Mouse (Mus musculus) cortical plate, adult 2 months (tissue): ENCODE results near the gene Dab2ip. TPM values are rescaled to one million over a fixed set of nuclear protein-coding genes. Genes with fewer than 3 reads are reported as not detected.
A peak's percentile ranks its signal among the peaks of the same experiment; 100 is the strongest.

ENCODE experiments used
- H3K27ac ChIP-seq: fragments of 200-500 bp; 2 replicates; pipeline ENCODE4 v1.5.1; 2012; ENCODE audit warnings: low read length, control low read depth, inconsistent platforms; ENCODE audit not compliant: insufficient read depth
- H3K4me1 ChIP-seq: fragments of 200-500 bp; 2 replicates; pipeline ENCODE4 v1.6.1; 2011; ENCODE audit warnings: low read length; ENCODE audit not compliant: control insufficient read depth, insufficient read depth
- H3K4me3 ChIP-seq: fragments of 200-500 bp; 2 replicates; pipeline ENCODE4 v1.5.1; 2011; ENCODE audit warnings: mild to moderate bottlenecking, low read length, control low read depth; ENCODE audit not compliant: insufficient read depth
- CTCF ChIP-seq: fragments of 200-500 bp; IDR thresholded peaks from 2 replicates; pipeline ENCODE4 v1.5.1; 2011; ENCODE audit warnings: mild to moderate bottlenecking, control low read depth, low read length; ENCODE audit not compliant: insufficient read depth; ENCODE audit errors: extremely low read depth
- POLR2A ChIP-seq: fragments of 200-500 bp; IDR thresholded peaks from 2 replicates; pipeline ENCODE4 v1.6.1; 2011; ENCODE audit warnings: mild to moderate bottlenecking, low read length, control low read depth; ENCODE audit not compliant: insufficient read depth; ENCODE audit errors: extremely low read depth
- polyA plus RNA-seq: library from polyadenylated mRNA; depleted of rRNA; stranded (reverse); fragments of >200 nt; gene quantifications from 2 replicates; pipeline ENCODE4 v1.2.3, GENCODE M21; 2012

Gene Dab2ip
- polyA plus RNA-seq, 1 experiment, result 114 TPM

GRCm38 (mm10) chr2:35713460-35713859, 155.4 kb downstream of the Dab2ip start:
- Histone ChIP-seq H3K4me3 (no peak overlapping the region), H3K4me1 (0 out of 2 replicates have a peak, but pooled peaks cover 3% of the 10 kb centered on the region), H3K27ac (no peak overlapping the region)
- TF ChIP-seq POLR2A (no peak), CTCF (no peak)

DNA sequence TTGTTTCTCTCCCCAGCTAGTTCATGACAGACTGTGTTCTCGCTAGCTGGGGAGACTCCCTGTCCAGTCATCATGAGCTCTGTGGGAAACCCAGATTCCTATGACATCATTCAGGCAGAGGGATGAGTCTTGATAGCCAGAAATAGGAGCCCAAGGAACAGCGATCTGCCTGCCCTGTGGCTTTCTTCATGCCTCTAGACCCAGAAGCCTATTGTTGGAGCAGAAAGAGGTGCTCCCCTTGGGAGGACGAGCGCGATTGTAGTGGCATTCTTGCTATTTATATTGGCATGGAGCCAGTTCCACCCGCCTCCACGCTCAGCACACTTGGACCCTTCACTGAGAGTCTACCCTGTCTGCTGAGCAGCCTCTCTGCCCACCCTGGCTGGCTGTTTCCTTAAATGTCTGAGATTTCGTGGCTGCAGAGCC, 156.7 kb downstream of the Dab2ip start:
- H3K4me1 ChIP-seq, result 0 out of 2 replicates have a peak, but pooled peaks cover 3% of the 10 kb centered on the region
- no peak overlapping the region for H3K4me3 ChIP-seq
- peak overlapping the region; percentile 14; the same call in 1 of the 2 replicates for H3K27ac ChIP-seq
- TF ChIP-seq CTCF (no peak), POLR2A (no peak)

- TF ChIP-seq CTCF (no peak), POLR2A (no peak)
- Histone ChIP-seq H3K4me1 (0 out of 2 replicates have a peak, but pooled peaks cover 3% of the 10 kb centered on the region), H3K27ac (peak overlapping the region; percentile 14; the same call in 1 of the 2 replicates), H3K4me3 (no peak overlapping the region)
Observed at GRCm38 (mm10) chr2:35715485-35715884, 157.4 kb downstream of the Dab2ip start.

DNA sequence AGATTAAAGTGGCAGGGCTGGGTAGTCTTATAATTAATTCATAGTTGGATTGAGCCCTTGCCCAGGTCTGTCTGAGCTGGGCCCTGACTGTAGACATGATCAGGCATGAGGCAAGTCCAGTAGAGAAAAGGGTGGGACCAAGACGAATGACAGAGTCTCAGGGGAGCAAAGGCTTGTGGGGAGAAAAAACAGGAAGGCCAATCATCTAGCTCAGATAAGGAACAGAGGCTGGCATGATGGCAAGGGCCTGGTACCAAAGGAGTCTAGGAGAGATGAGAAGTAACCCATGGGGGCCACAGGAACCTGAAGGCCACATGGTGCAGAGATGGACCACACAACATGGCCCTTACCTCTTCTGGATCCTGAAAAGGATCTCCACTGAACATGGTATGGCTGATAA, 158.1 kb downstream of the Dab2ip start:
- H3K4me3 ChIP-seq, result no peak overlapping the region
- H3K4me1 ChIP-seq, result 0 out of 2 replicates have a peak, but pooled peaks cover 3% of the 10 kb centered on the region
- TF ChIP-seq CTCF, result no peak
- TF ChIP-seq POLR2A, result no peak
- H3K27ac ChIP-seq, result no peak overlapping the region

- Histone ChIP-seq H3K4me3 (no peak overlapping the region), H3K4me1 (0 out of 2 replicates have a peak, but pooled peaks cover 3% of the 10 kb centered on the region), H3K27ac (no peak overlapping the region)
- TF ChIP-seq CTCF (no peak), POLR2A (no peak)
Observed at GRCm38 (mm10) chr2:35718003-35718500, 160.0 kb downstream of the Dab2ip start.

GRCm38 (mm10) chr2:35718662-35719061, 160.6 kb downstream of the Dab2ip start:
- Histone ChIP-seq H3K4me3 (no peak overlapping the region), H3K27ac (no peak overlapping the region), H3K4me1 (0 out of 2 replicates have a peak, but pooled peaks cover 3% of the 10 kb centered on the region)
- TF ChIP-seq CTCF (no peak), POLR2A (no peak)

GRCm38 (mm10) chr2:35719230-35720005, 161.4 kb downstream of the Dab2ip start:
- no peak for TF ChIP-seq CTCF
- no peak for TF ChIP-seq POLR2A
- no peak overlapping the region for H3K4me3 ChIP-seq
- H3K4me1 ChIP-seq, result 0 out of 2 replicates have a peak, but pooled peaks cover 2% of the 10 kb centered on the region
- H3K27ac ChIP-seq, result 0 out of 2 replicates have a peak overlapping the region, but pooled peaks have one; percentile 30

DNA sequence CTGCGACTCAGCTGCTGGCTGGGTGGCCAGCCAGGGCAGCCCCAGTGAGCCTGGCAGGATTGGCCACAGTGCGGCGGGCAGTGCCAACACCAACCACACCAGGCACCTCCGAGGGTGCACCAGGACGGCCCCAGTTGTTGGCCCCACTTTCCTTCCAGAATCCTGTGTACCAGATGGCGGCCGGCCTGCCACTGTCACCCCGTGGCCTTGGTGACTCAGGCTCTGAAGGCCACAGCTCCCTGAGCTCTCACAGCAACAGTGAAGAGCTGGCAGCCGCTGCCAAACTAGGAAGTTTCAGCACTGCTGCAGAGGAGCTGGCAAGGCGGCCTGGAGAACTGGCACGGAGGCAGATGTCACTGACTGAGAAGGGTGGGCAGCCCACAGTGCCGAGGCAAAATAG, 162.0 kb downstream of the Dab2ip start:
- peak overlapping the region; percentile 30; the same call in 1 of the 2 replicates for H3K27ac ChIP-seq
- TF ChIP-seq CTCF (no peak), POLR2A (no peak)
- no peaks in the 10 kb centered on the region for H3K4me1 ChIP-seq
- no peak overlapping the region for H3K4me3 ChIP-seq

DNA sequence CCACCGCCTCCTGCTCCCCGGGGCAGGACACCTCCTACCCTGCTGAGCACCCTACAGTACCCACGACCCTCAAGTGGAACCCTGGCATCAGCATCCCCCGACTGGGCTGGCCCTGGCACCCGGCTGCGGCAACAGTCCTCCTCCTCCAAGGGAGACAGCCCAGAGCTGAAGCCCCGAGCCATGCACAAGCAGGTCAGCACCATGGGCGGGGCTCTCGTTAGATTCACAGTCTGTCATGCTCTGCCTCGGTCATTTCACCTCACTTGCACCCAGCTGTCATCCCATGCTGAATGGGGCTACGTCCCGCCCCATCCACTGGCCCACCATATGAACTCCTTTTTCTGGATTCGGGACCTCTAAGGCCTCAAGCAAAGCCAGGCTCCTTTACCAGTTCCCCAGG, 162.5 kb downstream of the Dab2ip start:
- TF ChIP-seq POLR2A, result no peak
- TF ChIP-seq CTCF, result no peak
- Histone ChIP-seq H3K4me1 (no peaks in the 10 kb centered on the region), H3K27ac (no peak overlapping the region), H3K4me3 (no peak overlapping the region)
